Mouse (Mus musculus): ENCODE measurements around the gene Trim60. TPM values are rescaled to one million over a fixed set of nuclear protein-coding genes. Genes with fewer than 3 reads are reported as not detected.

Trim60 gene
- total RNA-seq (2014; rRNA removed; ENCODE audit: low replicate concordance): not detected in 2 replicates
- polyA plus RNA-seq (2015; fragmentation: Nextera tagmentation; extraction: Ambion mirVana): not detected in 2 replicates

DNA sequence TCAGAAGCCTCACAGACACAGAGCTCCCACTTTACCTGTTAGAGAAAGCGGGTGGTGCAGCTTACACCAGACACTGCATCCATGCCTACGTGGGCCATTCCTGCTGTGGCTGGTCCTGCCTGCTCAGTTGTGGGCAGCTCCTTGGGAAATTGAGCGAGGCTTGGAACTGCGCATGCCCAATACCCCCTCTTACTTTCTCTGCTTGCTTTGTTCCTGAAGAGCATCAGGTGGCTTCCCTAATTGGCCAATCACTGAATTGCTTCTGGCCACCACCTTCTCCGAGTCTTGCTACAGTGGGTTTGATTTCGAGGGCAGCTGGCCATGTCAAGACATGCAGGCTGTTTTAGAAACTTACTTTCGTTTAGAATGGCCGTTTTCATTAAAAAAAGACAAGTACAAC is at the start of gene Trim60, which contains the start of gene Trim61:
Gene Trim60, minus strand, starts transcription at position 162 of the 400 bp plus-strand sequence.
Gene Trim61, minus strand, starts transcription at position 101 of the 400 bp plus-strand sequence.
- Histone ChIP-seq H3K4me1 (ENCODE audit: control insufficient read depth, insufficient read depth) (no peaks in the 10 kb centered on the region), H3K9ac (replicated peaks; ENCODE audit: low read depth, low read length) (no peak within 1 kb of the TSS), H3K36me3 (replicated peaks; ENCODE audit: control insufficient read depth, insufficient read depth, low read length) (no peaks in the 10 kb centered on the region), H3K27me3 (ENCODE audit: control insufficient read depth, insufficient read depth, low read length) (no peaks in the 10 kb centered on the region), H3K27ac (ENCODE audit: low read depth) (no peak within 1 kb of the TSS), H3K9me3 (replicated peaks; ENCODE audit: control insufficient read depth, low read length) (peaks cover 4% of the 10 kb centered on the region; the same call in 1 of the 2 replicates), H3K4me2 (ENCODE audit: low read depth, low read length) (no peak within 1 kb of the TSS), H3K4me3 (ENCODE audit: low read depth, low read length) (no peak within 1 kb of the TSS)
- DNase-seq (ENCODE audit: low spot score): no peak
- ATAC-seq (ENCODE audit: insufficient read depth, low read depth): no peak
- 79% methylated on average over 8 of the region's 8 CpGs for WGBS
- no peak for TF ChIP-seq EP300 (IDR thresholded peaks at IDR 0.05; ENCODE audit: low read depth)

GRCm38 (mm10) chr8:65067694-65068472 is 49.5 kb upstream of the Trim60 start:
- 47% methylated on average over 10 of the region's 10 CpGs for WGBS

DNA sequence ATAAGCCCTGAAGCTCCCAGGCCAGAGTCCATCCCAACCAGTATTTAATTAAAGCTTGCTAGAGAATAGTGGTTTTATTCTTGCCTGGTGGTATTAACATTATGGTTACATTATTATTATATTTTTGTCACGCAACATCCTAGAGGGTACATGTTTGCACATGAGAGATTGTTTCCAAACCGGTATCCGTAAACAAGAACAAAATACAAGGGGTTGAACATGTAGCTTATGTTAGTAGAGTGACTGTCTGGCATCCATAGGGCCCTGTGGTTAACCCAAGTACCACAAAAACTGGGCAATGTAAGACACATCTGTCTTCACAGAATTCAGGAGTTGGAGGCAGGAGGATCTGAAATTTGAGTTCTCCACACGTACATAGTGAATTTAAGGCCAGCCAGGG is 48.6 kb upstream of the Trim60 start:
- DNase-seq (ENCODE audit: low spot score): no peak
- TF ChIP-seq CTCF (IDR thresholded peaks at IDR 0.05; ENCODE audit: low read depth): no peak
- TF ChIP-seq EP300 (IDR thresholded peaks at IDR 0.05; ENCODE audit: low read depth): no peak
- Histone ChIP-seq H3K9me3 (replicated peaks; ENCODE audit: control insufficient read depth, low read length) (no peaks in the 10 kb centered on the region), H3K4me3 (ENCODE audit: low read depth, low read length) (no peak overlapping the region), H3K36me3 (replicated peaks; ENCODE audit: control insufficient read depth, insufficient read depth, low read length) (no peaks in the 10 kb centered on the region), H3K4me1 (ENCODE audit: control insufficient read depth, insufficient read depth) (no peaks in the 10 kb centered on the region), H3K9ac (replicated peaks; ENCODE audit: low read depth, low read length) (no peak overlapping the region), H3K4me2 (ENCODE audit: low read depth, low read length) (no peak overlapping the region), H3K27ac (ENCODE audit: low read depth) (no peak overlapping the region), H3K27me3 (ENCODE audit: control insufficient read depth, insufficient read depth, low read length) (no peaks in the 10 kb centered on the region)
- no peak for ATAC-seq (ENCODE audit: insufficient read depth, low read depth)
- WGBS: 91% methylated on average over 4 of the region's 4 CpGs

More at GRCm38 (mm10) chr8:65067694-65068472, 49.5 kb upstream of the Trim60 start:
- no peaks in the 10 kb centered on the region for H3K36me3 ChIP-seq (replicated peaks; ENCODE audit: control insufficient read depth, insufficient read depth, low read length)
- TF ChIP-seq EP300 (IDR thresholded peaks at IDR 0.05; ENCODE audit: low read depth) (no peak), CTCF (IDR thresholded peaks at IDR 0.05; ENCODE audit: low read depth) (no peak)
- ATAC-seq (ENCODE audit: insufficient read depth, low read depth) (no peak), DNase-seq (ENCODE audit: low spot score) (no peak)
- no peak overlapping the region for H3K27ac ChIP-seq (ENCODE audit: low read depth)
- no peak overlapping the region for H3K4me3 ChIP-seq (ENCODE audit: low read depth, low read length)
- no peaks in the 10 kb centered on the region for H3K9me3 ChIP-seq (replicated peaks; ENCODE audit: control insufficient read depth, low read length)
- H3K4me1 ChIP-seq (ENCODE audit: control insufficient read depth, insufficient read depth): no peaks in the 10 kb centered on the region
- H3K4me2 ChIP-seq (ENCODE audit: low read depth, low read length): no peak overlapping the region
- H3K9ac ChIP-seq (replicated peaks; ENCODE audit: low read depth, low read length): no peak overlapping the region
- no peaks in the 10 kb centered on the region for H3K27me3 ChIP-seq (ENCODE audit: control insufficient read depth, insufficient read depth, low read length)

DNA sequence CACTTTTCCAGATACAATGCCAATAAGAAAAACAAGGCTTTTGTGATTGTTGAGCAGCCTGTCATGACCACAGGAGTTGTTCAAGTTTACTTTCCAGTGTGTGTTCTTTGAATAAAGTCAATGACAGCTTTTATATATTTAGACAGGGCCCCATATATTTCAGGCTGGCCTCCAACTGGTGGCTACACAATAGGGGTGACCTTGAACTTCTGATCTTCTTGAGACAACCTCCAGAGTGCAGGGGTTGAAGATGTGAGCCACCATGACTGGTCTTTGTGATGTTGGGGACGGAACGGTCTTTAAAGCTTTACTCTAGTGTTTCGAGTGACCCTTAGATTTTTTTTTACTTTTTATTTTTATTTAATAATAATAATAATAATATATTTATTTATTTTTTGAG is 47.2 kb upstream of the Trim60 start:
- no peak overlapping the region for H3K9ac ChIP-seq (replicated peaks; ENCODE audit: low read depth, low read length)
- H3K27me3 ChIP-seq (ENCODE audit: control insufficient read depth, insufficient read depth, low read length): no peaks in the 10 kb centered on the region
- H3K4me3 ChIP-seq (ENCODE audit: low read depth, low read length): no peak overlapping the region
- no peak overlapping the region for H3K27ac ChIP-seq (ENCODE audit: low read depth)
- no peaks in the 10 kb centered on the region for H3K4me1 ChIP-seq (ENCODE audit: control insufficient read depth, insufficient read depth)
- H3K9me3 ChIP-seq (replicated peaks; ENCODE audit: control insufficient read depth, low read length): no peaks in the 10 kb centered on the region
- WGBS: 96% methylated on average over 3 of the region's 3 CpGs
- no peak for TF ChIP-seq EP300 (IDR thresholded peaks at IDR 0.05; ENCODE audit: low read depth)
- no peak for TF ChIP-seq CTCF (IDR thresholded peaks at IDR 0.05; ENCODE audit: low read depth)
- no peak for DNase-seq (ENCODE audit: low spot score)
- H3K4me2 ChIP-seq (ENCODE audit: low read depth, low read length): no peak overlapping the region
- no peaks in the 10 kb centered on the region for H3K36me3 ChIP-seq (replicated peaks; ENCODE audit: control insufficient read depth, insufficient read depth, low read length)
- ATAC-seq (ENCODE audit: insufficient read depth, low read depth): no peak

- Histone ChIP-seq H3K27ac (ENCODE audit: low read depth) (no peak overlapping the region), H3K36me3 (replicated peaks; ENCODE audit: control insufficient read depth, insufficient read depth, low read length) (no peaks in the 10 kb centered on the region), H3K9ac (replicated peaks; ENCODE audit: low read depth, low read length) (no peak overlapping the region), H3K9me3 (replicated peaks; ENCODE audit: control insufficient read depth, low read length) (no peaks in the 10 kb centered on the region), H3K4me3 (ENCODE audit: low read depth, low read length) (no peak overlapping the region), H3K27me3 (ENCODE audit: control insufficient read depth, insufficient read depth, low read length) (no peaks in the 10 kb centered on the region), H3K4me1 (ENCODE audit: control insufficient read depth, insufficient read depth) (no peaks in the 10 kb centered on the region), H3K4me2 (ENCODE audit: low read depth, low read length) (no peak overlapping the region)
- ATAC-seq (ENCODE audit: insufficient read depth, low read depth) (no peak), DNase-seq (ENCODE audit: low spot score) (no peak)
- TF ChIP-seq EP300 (IDR thresholded peaks at IDR 0.05; ENCODE audit: low read depth): no peak
- no peak for TF ChIP-seq CTCF (IDR thresholded peaks at IDR 0.05; ENCODE audit: low read depth)
- 38% methylated on average over 2 of the region's 2 CpGs for WGBS
Observed at GRCm38 (mm10) chr8:65064071-65064470, 45.7 kb upstream of the Trim60 start.

Measured in heart, postnatal 0 days (tissue).